Mouse (Mus musculus): ENCODE data around the gene Brms1.

Brms1 gene

GRCm38 (mm10) chr19:5093481-5094242 lies 52.5 kb downstream of the Brms1 start:
- no peak for DNase-seq

GRCm38 (mm10) chr19:5094243-5094632 lies 53.1 kb downstream of the Brms1 start:
- DNase-seq = peak; percentile 89

GRCm38 (mm10) chr19:5094746-5095417 lies 53.7 kb downstream of the Brms1 start:
- no peak for DNase-seq

- DNase-seq = no peak
These were observed 54.8 kb downstream of the Brms1 start for GRCm38 (mm10) chr19:5095887-5096474.

GRCm38 (mm10) chr19:5097521-5098362 lies 56.6 kb downstream of the Brms1 start:
- DNase-seq = no peak

GRCm38 (mm10) chr19:5098363-5099143 lies 57.4 kb downstream of the Brms1 start, which contains the start of gene Cnih2:
Gene Cnih2, minus strand, starts transcription at chr19:5098521.
- no peak for DNase-seq

All from kidney, adult 11 months (tissue).